Mouse (Mus musculus): ENCODE data around the gene Emp1. TPM values are rescaled to one million over a fixed set of nuclear protein-coding genes. Genes with fewer than 3 reads are reported as not detected.
A peak's percentile ranks its signal among the peaks of the same experiment; 100 is the strongest.

Gene Emp1
- polyA plus RNA-seq, 1 experiment from 2014 or later: 88.1 TPM

- Histone ChIP-seq H3K9ac (ENCODE audit: low read length) (no peak overlapping the region), H3K36me3 (ENCODE audit: control insufficient read depth, insufficient read depth, low read length) (no peaks in the 10 kb centered on the region), H3K4me3 (ENCODE audit: low read depth, low read length) (no peak overlapping the region), H3K4me2 (replicated peaks; ENCODE audit: low read depth) (no peak overlapping the region), H3K27me3 (ENCODE audit: control insufficient read depth, insufficient read depth, low read length) (no peaks in the 10 kb centered on the region), H3K27ac (replicated peaks) (no peak overlapping the region), H3K9me3 (ENCODE audit: control insufficient read depth, low read length) (no peaks in the 10 kb centered on the region), H3K4me1 (replicated peaks; ENCODE audit: control insufficient read depth, insufficient read depth) (0 out of 2 replicates have a peak, but pooled peaks cover 2% of the 10 kb centered on the region)
- WGBS: 53% methylated on average over 8 of the region's 8 CpGs
- no peak for ATAC-seq (ENCODE audit: low FRiP score, low TSS enrichment)
- no peak for DNase-seq (ENCODE audit: low spot score)
- TF ChIP-seq EP300 (optimal IDR thresholded peaks at IDR 0.05) (no peak), CTCF (IDR thresholded peaks at IDR 0.05; ENCODE audit: low read depth) (no peak)
These were observed 10.6 kb upstream of the Emp1 start for GRCm38 (mm10) chr6:135351638-135352302.

- Histone ChIP-seq H3K4me3 (ENCODE audit: low read depth, low read length) (no peak overlapping the region), H3K4me1 (replicated peaks; ENCODE audit: control insufficient read depth, insufficient read depth) (0 out of 2 replicates have a peak, but pooled peaks cover 2% of the 10 kb centered on the region), H3K9ac (ENCODE audit: low read length) (no peak overlapping the region), H3K27me3 (ENCODE audit: control insufficient read depth, insufficient read depth, low read length) (no peaks in the 10 kb centered on the region), H3K9me3 (ENCODE audit: control insufficient read depth, low read length) (no peaks in the 10 kb centered on the region), H3K27ac (replicated peaks) (no peak overlapping the region), H3K36me3 (ENCODE audit: control insufficient read depth, insufficient read depth, low read length) (no peaks in the 10 kb centered on the region), H3K4me2 (replicated peaks; ENCODE audit: low read depth) (no peak overlapping the region)
- 76% methylated on average over 4 of the region's 4 CpGs for whole genome bisulfite sequencing
- ATAC-seq (ENCODE audit: low FRiP score, low TSS enrichment) (no peak), DNase-seq (ENCODE audit: low spot score) (no peak)
- TF ChIP-seq CTCF (IDR thresholded peaks at IDR 0.05; ENCODE audit: low read depth) (no peak), EP300 (optimal IDR thresholded peaks at IDR 0.05) (no peak)
These were observed 9.8 kb upstream of the Emp1 start for GRCm38 (mm10) chr6:135352537-135352936.

GRCm38 (mm10) chr6:135354953-135355352 lies 7.4 kb upstream of the Emp1 start:
- Histone ChIP-seq H3K4me1 (replicated peaks; ENCODE audit: control insufficient read depth, insufficient read depth) (0 out of 2 replicates have a peak, but pooled peaks cover 2% of the 10 kb centered on the region), H3K9me3 (ENCODE audit: control insufficient read depth, low read length) (no peaks in the 10 kb centered on the region), H3K4me3 (ENCODE audit: low read depth, low read length) (no peak overlapping the region), H3K27me3 (ENCODE audit: control insufficient read depth, insufficient read depth, low read length) (no peaks in the 10 kb centered on the region), H3K4me2 (replicated peaks; ENCODE audit: low read depth) (no peak overlapping the region), H3K9ac (ENCODE audit: low read length) (no peak overlapping the region), H3K27ac (replicated peaks) (no peak overlapping the region), H3K36me3 (ENCODE audit: control insufficient read depth, insufficient read depth, low read length) (no peaks in the 10 kb centered on the region)
- ATAC-seq (ENCODE audit: low FRiP score, low TSS enrichment) (no peak), DNase-seq (ENCODE audit: low spot score) (no peak)
- TF ChIP-seq EP300 (optimal IDR thresholded peaks at IDR 0.05) (no peak), CTCF (IDR thresholded peaks at IDR 0.05; ENCODE audit: low read depth) (no peak)
- WGBS: 90% methylated on average over 4 of the region's 4 CpGs

GRCm38 (mm10) chr6:135360331-135360730 lies 2.0 kb upstream of the Emp1 start:
- Histone ChIP-seq H3K9me3 (ENCODE audit: control insufficient read depth, low read length) (no peaks in the 10 kb centered on the region), H3K9ac (ENCODE audit: low read length) (no peak overlapping the region), H3K27me3 (ENCODE audit: control insufficient read depth, insufficient read depth, low read length) (no peaks in the 10 kb centered on the region), H3K27ac (replicated peaks) (0 out of 2 replicates have a peak overlapping the region, but pooled peaks have one; percentile 49), H3K36me3 (ENCODE audit: control insufficient read depth, insufficient read depth, low read length) (no peaks in the 10 kb centered on the region), H3K4me1 (replicated peaks; ENCODE audit: control insufficient read depth, insufficient read depth) (peaks cover 6% of the 10 kb centered on the region), H3K4me2 (replicated peaks; ENCODE audit: low read depth) (no peak overlapping the region), H3K4me3 (ENCODE audit: low read depth, low read length) (no peak overlapping the region)
- ATAC-seq (ENCODE audit: low FRiP score, low TSS enrichment) (no peak), DNase-seq (ENCODE audit: low spot score) (no peak)
- TF ChIP-seq EP300 (optimal IDR thresholded peaks at IDR 0.05): no peak
- no peak for TF ChIP-seq CTCF (IDR thresholded peaks at IDR 0.05; ENCODE audit: low read depth)
- WGBS: 51% methylated on average over 4 of the region's 4 CpGs

- no peaks in the 10 kb centered on the region for H3K9me3 ChIP-seq (ENCODE audit: control insufficient read depth, low read length)
- no peaks in the 10 kb centered on the region; the same call in 1 of the 2 replicates for H3K36me3 ChIP-seq (ENCODE audit: control insufficient read depth, insufficient read depth, low read length)
- H3K27me3 ChIP-seq (ENCODE audit: control insufficient read depth, insufficient read depth, low read length): no peaks in the 10 kb centered on the region
- ATAC-seq (ENCODE audit: low FRiP score, low TSS enrichment) (peak; percentile 45), DNase-seq (ENCODE audit: low spot score) (no peak)
- H3K4me3 ChIP-seq (ENCODE audit: low read depth, low read length): no peak overlapping the region
- H3K9ac ChIP-seq (ENCODE audit: low read length): no peak overlapping the region
- H3K27ac ChIP-seq (replicated peaks): peak overlapping the region; percentile 94
- TF ChIP-seq CTCF (IDR thresholded peaks at IDR 0.05; ENCODE audit: low read depth): peak; percentile 30
- TF ChIP-seq EP300 (optimal IDR thresholded peaks at IDR 0.05): no peak
- 48% methylated on average over 3 of the region's 3 CpGs for WGBS
- H3K4me1 ChIP-seq (replicated peaks; ENCODE audit: control insufficient read depth, insufficient read depth): peaks cover 6% of the 10 kb centered on the region
- H3K4me2 ChIP-seq (replicated peaks; ENCODE audit: low read depth): peak overlapping the region; percentile 52
These were observed 267 bp upstream of the Emp1 start for GRCm38 (mm10) chr6:135362098-135362458.

GRCm38 (mm10) chr6:135363344-135364040 lies 1.1 kb downstream of the Emp1 start:
- 20% methylated on average over 10 of the region's 10 CpGs for WGBS
- no peak for DNase-seq (ENCODE audit: low spot score)

More at GRCm38 (mm10) chr6:135363344-135364040, 1.1 kb downstream of the Emp1 start:
- no peaks in the 10 kb centered on the region for H3K9me3 ChIP-seq (ENCODE audit: control insufficient read depth, low read length)
- H3K4me3 ChIP-seq (ENCODE audit: low read depth, low read length): peak overlapping the region; percentile 50
- peak overlapping the region; percentile 65 for H3K9ac ChIP-seq (ENCODE audit: low read length)
- no peaks in the 10 kb centered on the region; the same call in 1 of the 2 replicates for H3K36me3 ChIP-seq (ENCODE audit: control insufficient read depth, insufficient read depth, low read length)
- no peaks in the 10 kb centered on the region for H3K27me3 ChIP-seq (ENCODE audit: control insufficient read depth, insufficient read depth, low read length)
- peak overlapping the region; percentile 52 for H3K4me2 ChIP-seq (replicated peaks; ENCODE audit: low read depth)
- TF ChIP-seq CTCF (IDR thresholded peaks at IDR 0.05; ENCODE audit: low read depth): no peak
- H3K4me1 ChIP-seq (replicated peaks; ENCODE audit: control insufficient read depth, insufficient read depth): peaks cover 14% of the 10 kb centered on the region
- ATAC-seq (ENCODE audit: low FRiP score, low TSS enrichment): no peak
- peak overlapping the region; percentile 94 for H3K27ac ChIP-seq (replicated peaks)

Measured in stomach, postnatal 0 days (tissue).